Mouse (Mus musculus): ENCODE data around the gene Pias1. TPM values are rescaled to one million over a fixed set of nuclear protein-coding genes. Genes with fewer than 3 reads are reported as not detected.

Gene Pias1
- polyA plus RNA-seq, 1 experiment from 2014 or later: 53.8 TPM

DNA sequence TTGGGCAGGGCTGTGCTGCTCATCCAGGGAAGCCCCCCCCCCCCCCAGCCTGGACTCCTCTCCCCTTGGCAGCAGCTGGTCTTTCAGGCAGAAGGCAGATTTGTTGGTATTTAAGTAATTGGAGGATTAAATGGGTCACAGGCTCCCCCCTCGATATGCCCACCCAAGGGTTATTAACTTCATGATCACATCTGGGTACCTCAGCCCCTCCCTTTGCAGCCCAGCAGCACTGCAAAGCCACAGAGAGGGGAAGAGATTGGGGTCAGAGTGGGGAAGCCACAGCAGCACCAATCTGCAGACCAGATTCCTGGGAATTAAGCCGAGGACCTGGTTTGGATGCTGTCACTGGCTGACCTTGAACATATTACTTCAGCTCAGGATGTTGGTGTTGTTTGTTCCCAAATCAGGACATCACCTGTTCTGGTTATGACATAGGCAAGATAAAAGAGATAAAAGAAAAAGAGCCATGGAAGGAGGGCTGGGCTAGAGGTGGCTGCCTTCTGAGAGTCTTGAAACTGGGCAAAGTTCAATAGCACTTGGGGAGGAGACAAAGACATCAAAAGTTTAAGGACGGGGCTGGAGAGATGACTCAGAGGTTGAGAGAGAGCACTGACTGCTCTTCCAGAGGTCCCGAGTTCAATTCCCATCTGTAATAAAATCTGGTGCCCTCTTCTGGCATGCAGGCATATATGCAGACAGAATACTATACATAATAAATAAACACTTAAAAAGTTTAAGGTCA is 151.8 kb downstream of the Pias1 start:
- H3K4me3 ChIP-seq (replicated peaks; ENCODE audit: low read length): no peak overlapping the region
- no peaks in the 10 kb centered on the region for H3K36me3 ChIP-seq (ENCODE audit: control insufficient read depth, insufficient read depth, low read length)
- H3K9me3 ChIP-seq (replicated peaks; ENCODE audit: control insufficient read depth, low read length): no peaks in the 10 kb centered on the region
- no peak overlapping the region for H3K4me2 ChIP-seq (ENCODE audit: low read depth, low read length)
- WGBS: 59% methylated on average over 4 of the region's 4 CpGs
- no peaks in the 10 kb centered on the region for H3K27me3 ChIP-seq (ENCODE audit: control insufficient read depth, insufficient read depth, low read length)
- H3K27ac ChIP-seq (ENCODE audit: low read length): no peak overlapping the region
- H3K4me1 ChIP-seq (ENCODE audit: control insufficient read depth, insufficient read depth, low read length): peaks cover 20% of the 10 kb centered on the region
- no peak overlapping the region for H3K9ac ChIP-seq (ENCODE audit: low read length)
- no peak for ATAC-seq (ENCODE audit: insufficient read depth, low FRiP score)

DNA sequence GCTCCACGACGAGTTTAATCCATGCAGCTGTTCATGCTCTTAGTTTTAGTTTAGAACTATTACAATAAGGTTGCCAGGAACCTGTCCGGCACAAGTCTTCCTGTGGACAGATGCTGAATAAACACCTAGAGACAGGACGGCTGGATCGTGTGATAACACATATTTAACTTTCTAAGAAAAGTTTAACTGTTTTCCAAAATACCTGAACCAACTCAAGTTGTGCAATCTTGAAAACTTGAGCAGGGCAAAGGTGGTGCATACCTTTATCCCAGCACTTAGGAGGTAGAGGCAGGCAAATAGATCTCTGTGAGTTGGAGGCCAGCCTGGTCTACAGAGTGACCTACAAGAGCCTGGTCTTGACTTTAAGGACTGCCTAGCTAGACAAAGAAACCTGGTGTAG is 152.8 kb downstream of the Pias1 start:
- no peaks in the 10 kb centered on the region for H3K36me3 ChIP-seq (ENCODE audit: control insufficient read depth, insufficient read depth, low read length)

DNA sequence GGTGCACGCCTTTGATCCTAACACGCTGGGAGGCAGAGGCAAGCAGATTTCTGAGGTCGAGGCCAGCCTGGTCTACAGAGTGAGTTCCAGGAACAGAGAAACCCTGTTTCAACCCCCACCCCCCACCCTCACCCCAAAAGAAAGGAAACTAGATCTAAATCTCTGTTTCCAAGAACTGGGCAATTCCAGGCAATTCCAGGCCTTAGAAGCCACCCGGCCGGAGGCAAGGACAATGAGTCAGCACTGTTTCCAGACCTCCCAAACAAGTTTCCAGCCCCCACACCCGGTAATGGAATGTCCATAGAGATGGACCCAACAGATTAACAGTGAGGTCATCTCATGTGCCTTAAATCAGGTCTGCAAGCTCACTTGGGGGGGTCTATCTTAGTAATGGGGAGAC is 157.8 kb downstream of the Pias1 start:
- Histone ChIP-seq H3K4me3 (replicated peaks; ENCODE audit: low read length) (no peak overlapping the region), H3K4me2 (ENCODE audit: low read depth, low read length) (no peak overlapping the region), H3K9me3 (replicated peaks; ENCODE audit: control insufficient read depth, low read length) (no peaks in the 10 kb centered on the region), H3K9ac (ENCODE audit: low read length) (no peak overlapping the region), H3K27ac (ENCODE audit: low read length) (no peak overlapping the region), H3K4me1 (ENCODE audit: control insufficient read depth, insufficient read depth, low read length) (peaks cover 8% of the 10 kb centered on the region), H3K36me3 (ENCODE audit: control insufficient read depth, insufficient read depth, low read length) (no peaks in the 10 kb centered on the region), H3K27me3 (ENCODE audit: control insufficient read depth, insufficient read depth, low read length) (no peaks in the 10 kb centered on the region)
- ATAC-seq (ENCODE audit: insufficient read depth, low FRiP score): no peak
- WGBS: 71% methylated on average over 6 of the region's 6 CpGs

More for the DNA sequence above, 152.8 kb downstream of the Pias1 start:
- no peak overlapping the region for H3K9ac ChIP-seq (ENCODE audit: low read length)
- no peak overlapping the region for H3K4me2 ChIP-seq (ENCODE audit: low read depth, low read length)
- ATAC-seq (ENCODE audit: insufficient read depth, low FRiP score): no peak
- H3K27me3 ChIP-seq (ENCODE audit: control insufficient read depth, insufficient read depth, low read length): no peaks in the 10 kb centered on the region
- H3K4me1 ChIP-seq (ENCODE audit: control insufficient read depth, insufficient read depth, low read length): peaks cover 16% of the 10 kb centered on the region
- H3K9me3 ChIP-seq (replicated peaks; ENCODE audit: control insufficient read depth, low read length): no peaks in the 10 kb centered on the region
- H3K4me3 ChIP-seq (replicated peaks; ENCODE audit: low read length): no peak overlapping the region
- H3K27ac ChIP-seq (ENCODE audit: low read length): no peak overlapping the region
- WGBS: 47% methylated on average over 5 of the region's 5 CpGs

DNA sequence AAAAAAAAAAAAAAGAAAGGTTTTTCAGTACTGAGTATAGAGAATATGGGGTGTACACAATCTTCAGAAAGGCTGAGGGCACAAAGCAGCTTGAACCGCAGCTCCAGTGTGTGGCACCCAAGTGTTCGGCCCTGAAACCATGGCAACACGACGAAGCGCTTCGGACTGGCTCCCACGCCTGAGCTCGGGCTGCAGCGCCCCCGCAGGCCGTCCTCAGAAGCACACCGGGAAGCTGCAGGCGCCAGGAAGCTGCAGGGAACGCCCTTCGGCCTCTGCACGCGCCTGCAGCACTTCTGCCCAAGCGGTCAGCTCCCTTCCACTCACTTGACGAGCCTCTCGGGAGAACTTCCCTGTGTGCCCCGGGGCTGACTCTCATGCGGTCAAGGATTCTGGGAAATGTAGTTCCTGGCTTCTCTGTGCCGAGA is 159.1 kb downstream of the Pias1 start:
- H3K27ac ChIP-seq (ENCODE audit: low read length): 0 out of 2 replicates have a peak overlapping the region, but pooled peaks have one; percentile 80
- peak; percentile 97 for ATAC-seq (ENCODE audit: insufficient read depth, low FRiP score)

More for the DNA sequence above, 159.1 kb downstream of the Pias1 start:
- no peaks in the 10 kb centered on the region for H3K27me3 ChIP-seq (ENCODE audit: control insufficient read depth, insufficient read depth, low read length)
- peak overlapping the region; percentile 67 for H3K4me2 ChIP-seq (ENCODE audit: low read depth, low read length)
- H3K9me3 ChIP-seq (replicated peaks; ENCODE audit: control insufficient read depth, low read length): no peaks in the 10 kb centered on the region
- H3K9ac ChIP-seq (ENCODE audit: low read length): peak overlapping the region; percentile 35; the same call in 1 of the 2 replicates
- H3K4me3 ChIP-seq (replicated peaks; ENCODE audit: low read length): peak overlapping the region; percentile 37
- under 1% methylated on average over 23 of the region's 23 CpGs for WGBS
- H3K4me1 ChIP-seq (ENCODE audit: control insufficient read depth, insufficient read depth, low read length): peaks cover 8% of the 10 kb centered on the region
- no peaks in the 10 kb centered on the region for H3K36me3 ChIP-seq (ENCODE audit: control insufficient read depth, insufficient read depth, low read length)

Other genes with a start within 250 kb of the Pias1 start
- gene Fem1b, start 176.0 kb downstream of the Pias1 start, polyA plus RNA-seq (2015; fragmentation: Nextera tagmentation; extraction: Ambion mirVana): 15.8 and 16.0 TPM in 2 replicates
- 20.0 and 22.7 TPM in 2 replicates for gene Cln6, start 149.1 kb downstream of the Pias1 start, polyA plus RNA-seq (2015; fragmentation: Nextera tagmentation; extraction: Ambion mirVana)
- 44.3 and 47.7 TPM in 2 replicates for gene Calml4, start 129.8 kb downstream of the Pias1 start, polyA plus RNA-seq (2015; fragmentation: Nextera tagmentation; extraction: Ambion mirVana)
- gene Skor1, start 161.0 kb upstream of the Pias1 start, polyA plus RNA-seq (2015; fragmentation: Nextera tagmentation; extraction: Ambion mirVana): not detected in 2 replicates

All from stomach, embryonic 16.5 days (tissue).